Mouse (Mus musculus): Measurements from ENCODE around the gene Gm3336. TPM values are rescaled to one million over a fixed set of nuclear protein-coding genes. Genes with fewer than 3 reads are reported as not detected.

Gm3336 gene
- polyA plus RNA-seq, 1 experiment from 2014 or later, result not detected

DNA sequence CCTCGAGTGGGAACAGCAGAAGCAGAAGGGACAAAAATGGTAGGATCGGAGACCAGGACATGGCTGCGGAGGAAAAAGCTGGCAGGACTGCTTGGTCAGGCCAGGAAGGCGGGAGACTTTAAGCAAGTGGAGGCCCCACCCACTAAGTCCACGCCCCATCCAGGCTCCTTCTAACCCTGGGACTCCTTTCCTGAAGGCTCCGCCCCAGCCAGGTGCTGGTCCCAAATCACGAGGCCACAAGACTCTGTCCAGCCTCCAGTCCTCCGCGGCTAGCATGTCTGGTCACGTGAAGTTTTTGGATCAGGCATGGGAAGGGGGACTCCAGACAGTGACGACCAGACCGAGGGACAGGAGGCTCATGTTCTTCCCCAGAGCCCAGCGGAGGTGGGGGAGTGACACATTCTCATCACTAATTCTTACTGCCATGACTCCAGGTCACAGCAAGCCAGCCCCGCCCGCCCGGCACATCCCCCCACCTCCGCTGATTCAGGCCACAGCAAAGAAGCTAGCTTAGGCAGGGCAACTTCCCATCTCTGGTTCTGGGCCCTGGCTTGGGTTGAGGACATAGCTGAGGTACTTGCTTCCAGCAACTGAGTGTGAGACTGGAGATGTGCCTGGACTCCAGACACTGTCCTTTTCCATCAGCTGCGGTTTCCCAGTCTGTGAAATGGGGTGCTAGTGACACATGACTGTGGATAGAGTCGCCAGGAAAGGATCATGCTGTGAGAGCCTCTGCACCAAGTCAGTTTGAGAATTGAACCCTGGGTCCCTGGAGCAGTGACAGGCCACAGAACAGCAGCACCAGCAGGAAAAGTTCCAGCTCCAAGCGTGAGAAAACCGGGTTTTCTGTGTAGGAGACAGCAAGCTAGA lies 48.5 kb downstream of the Gm3336 start:
- no peaks in the 10 kb centered on the region for H3K9me3 ChIP-seq (ENCODE audit: control insufficient read depth, low read length)
- DNase-seq (no peak), ATAC-seq (ENCODE audit: low FRiP score, low TSS enrichment) (no peak)
- peaks cover 12% of the 10 kb centered on the region; the same call in 1 of the 2 replicates for H3K27me3 ChIP-seq (ENCODE audit: control insufficient read depth, insufficient read depth, low read length)
- peaks cover 12% of the 10 kb centered on the region; the same call in 1 of the 2 replicates for H3K4me1 ChIP-seq (ENCODE audit: control insufficient read depth, insufficient read depth, low read length)
- H3K27ac ChIP-seq (replicated peaks; ENCODE audit: low read depth, low read length), result no peak overlapping the region
- WGBS, result 8% methylated on average over 21 of the region's 21 CpGs
- H3K36me3 ChIP-seq (ENCODE audit: control insufficient read depth, insufficient read depth, low read length), result peaks cover 47% of the 10 kb centered on the region
- H3K4me2 ChIP-seq (ENCODE audit: low read length), result peak overlapping the region; percentile 45
- H3K4me3 ChIP-seq (replicated peaks; ENCODE audit: low read depth, low read length), result peak overlapping the region; percentile 18; the same call in 1 of the 2 replicates
- peak overlapping the region; percentile 36; the same call in 1 of the 2 replicates for H3K9ac ChIP-seq (replicated peaks; ENCODE audit: low read length)

DNA sequence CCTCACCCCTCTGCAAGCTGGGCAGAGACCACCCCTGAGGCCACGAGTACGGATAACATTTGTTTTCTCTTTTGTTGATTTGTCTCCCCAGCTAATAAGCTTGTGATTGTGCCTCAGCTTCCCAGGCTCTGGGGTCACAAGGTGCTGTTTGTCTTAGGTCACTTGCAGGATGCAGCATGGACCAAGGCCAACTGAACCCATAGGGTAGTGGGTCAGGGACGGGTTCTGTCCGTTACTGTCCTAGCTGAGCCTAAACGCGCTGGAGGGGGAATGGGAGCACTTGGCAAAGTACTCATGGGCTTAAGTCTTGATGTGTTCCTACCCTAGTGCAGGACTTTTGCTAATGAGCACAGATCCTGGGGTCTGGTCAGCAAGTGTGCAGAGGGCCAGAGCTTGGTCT lies 49.2 kb downstream of the Gm3336 start:
- Histone ChIP-seq H3K27ac (replicated peaks; ENCODE audit: low read depth, low read length) (no peak overlapping the region), H3K36me3 (ENCODE audit: control insufficient read depth, insufficient read depth, low read length) (peaks cover 54% of the 10 kb centered on the region), H3K4me2 (ENCODE audit: low read length) (no peak overlapping the region), H3K4me3 (replicated peaks; ENCODE audit: low read depth, low read length) (no peak overlapping the region), H3K27me3 (ENCODE audit: control insufficient read depth, insufficient read depth, low read length) (peaks cover 12% of the 10 kb centered on the region; the same call in 1 of the 2 replicates), H3K9ac (replicated peaks; ENCODE audit: low read length) (no peak overlapping the region), H3K9me3 (ENCODE audit: control insufficient read depth, low read length) (no peaks in the 10 kb centered on the region), H3K4me1 (ENCODE audit: control insufficient read depth, insufficient read depth, low read length) (peaks cover 12% of the 10 kb centered on the region; the same call in 1 of the 2 replicates)
- no peak for ATAC-seq (ENCODE audit: low FRiP score, low TSS enrichment)
- WGBS, result 87% methylated on average over 6 of the region's 6 CpGs
- no peak for DNase-seq

DNA sequence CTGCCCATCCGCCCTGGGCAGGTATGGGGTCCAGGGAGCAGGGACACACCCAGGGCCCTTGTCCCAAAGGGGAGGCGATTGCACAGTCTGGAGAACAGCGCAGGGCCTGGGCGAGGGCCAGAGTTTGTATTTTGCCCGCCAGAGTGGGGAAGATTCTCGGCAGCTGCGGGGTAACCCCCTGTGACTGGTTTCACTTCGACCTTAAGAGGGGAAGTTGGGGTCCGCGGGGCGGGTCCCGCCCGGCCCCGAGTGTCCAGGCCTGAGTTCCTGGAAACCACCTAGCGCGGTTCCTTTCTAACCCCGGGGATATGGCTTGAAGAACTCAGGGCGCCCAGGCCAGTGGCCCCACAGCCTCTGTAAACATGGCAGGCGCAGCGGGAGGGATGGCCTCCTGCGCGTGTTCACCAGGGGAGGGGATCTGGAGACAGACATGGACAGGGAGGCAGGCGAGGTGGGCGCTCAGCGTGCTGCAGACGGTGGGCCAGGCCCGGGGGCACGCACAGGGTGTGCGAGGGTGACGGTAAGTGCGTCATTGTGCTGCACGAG lies 50.0 kb downstream of the Gm3336 start:
- H3K4me3 ChIP-seq (replicated peaks; ENCODE audit: low read depth, low read length), result no peak overlapping the region
- DNase-seq, result no peak
- H3K9ac ChIP-seq (replicated peaks; ENCODE audit: low read length), result no peak overlapping the region
- H3K27me3 ChIP-seq (ENCODE audit: control insufficient read depth, insufficient read depth, low read length), result peaks cover 12% of the 10 kb centered on the region; the same call in 1 of the 2 replicates
- no peak overlapping the region for H3K4me2 ChIP-seq (ENCODE audit: low read length)
- H3K9me3 ChIP-seq (ENCODE audit: control insufficient read depth, low read length), result no peaks in the 10 kb centered on the region
- H3K4me1 ChIP-seq (ENCODE audit: control insufficient read depth, insufficient read depth, low read length), result peaks cover 12% of the 10 kb centered on the region; the same call in 1 of the 2 replicates
- ATAC-seq (ENCODE audit: low FRiP score, low TSS enrichment), result no peak
- H3K27ac ChIP-seq (replicated peaks; ENCODE audit: low read depth, low read length), result no peak overlapping the region
- H3K36me3 ChIP-seq (ENCODE audit: control insufficient read depth, insufficient read depth, low read length), result peaks cover 60% of the 10 kb centered on the region
- WGBS, result 94% methylated on average over 32 of the region's 32 CpGs

DNA sequence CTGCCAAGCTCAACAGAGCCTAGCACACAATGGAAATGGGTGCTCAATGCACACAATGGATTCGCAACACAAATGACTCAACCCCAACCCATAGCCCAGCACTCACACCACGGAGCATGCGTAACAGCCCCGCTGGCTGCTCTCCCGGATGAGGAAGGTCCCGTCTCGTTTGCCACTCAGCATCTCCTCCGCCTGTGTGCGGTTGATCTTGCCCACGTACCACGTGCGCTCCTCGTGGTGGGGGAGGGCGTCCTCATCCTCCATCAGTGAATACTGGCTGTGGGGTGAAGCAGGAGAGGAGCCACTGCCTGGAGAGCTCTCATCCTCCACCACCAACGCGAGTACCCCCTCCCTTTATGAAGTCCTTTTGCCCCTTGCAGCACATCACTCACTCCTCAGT lies 50.6 kb downstream of the Gm3336 start:
- Histone ChIP-seq H3K27ac (replicated peaks; ENCODE audit: low read depth, low read length) (no peak overlapping the region), H3K4me1 (ENCODE audit: control insufficient read depth, insufficient read depth, low read length) (peaks cover 12% of the 10 kb centered on the region; the same call in 1 of the 2 replicates), H3K9me3 (ENCODE audit: control insufficient read depth, low read length) (no peaks in the 10 kb centered on the region), H3K9ac (replicated peaks; ENCODE audit: low read length) (no peak overlapping the region), H3K4me2 (ENCODE audit: low read length) (no peak overlapping the region), H3K4me3 (replicated peaks; ENCODE audit: low read depth, low read length) (no peak overlapping the region), H3K36me3 (ENCODE audit: control insufficient read depth, insufficient read depth, low read length) (peaks cover 65% of the 10 kb centered on the region), H3K27me3 (ENCODE audit: control insufficient read depth, insufficient read depth, low read length) (peaks cover 12% of the 10 kb centered on the region; the same call in 1 of the 2 replicates)
- ATAC-seq (ENCODE audit: low FRiP score, low TSS enrichment), result peak; percentile 15; the same call in 1 of the 2 replicates
- WGBS, result 83% methylated on average over 16 of the region's 16 CpGs
- DNase-seq, result no peak

DNA sequence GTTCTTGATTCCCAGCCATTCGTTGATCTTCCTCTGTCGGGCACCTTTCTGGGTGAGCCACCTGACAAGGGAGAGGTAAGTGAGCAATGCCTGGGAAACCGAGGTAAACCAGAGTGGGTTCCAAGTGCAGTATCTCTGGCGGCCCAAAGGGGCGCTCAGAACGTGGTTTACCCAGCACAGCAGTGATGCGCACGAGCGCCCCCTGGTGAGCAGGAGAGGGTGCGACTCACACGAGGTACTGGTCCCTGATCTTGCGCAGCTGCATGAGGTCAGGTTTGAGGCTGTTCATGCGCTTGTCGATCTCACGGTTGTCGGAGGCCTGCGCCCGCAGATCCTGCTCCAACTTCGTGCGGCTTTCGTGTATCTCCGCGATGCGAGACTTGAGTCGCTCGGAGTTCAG lies 51.0 kb downstream of the Gm3336 start:
- 7% methylated on average over 26 of the region's 26 CpGs for WGBS
- Histone ChIP-seq H3K36me3 (ENCODE audit: control insufficient read depth, insufficient read depth, low read length) (peaks cover 66% of the 10 kb centered on the region), H3K27ac (replicated peaks; ENCODE audit: low read depth, low read length) (no peak overlapping the region), H3K9me3 (ENCODE audit: control insufficient read depth, low read length) (no peaks in the 10 kb centered on the region), H3K4me1 (ENCODE audit: control insufficient read depth, insufficient read depth, low read length) (peaks cover 12% of the 10 kb centered on the region; the same call in 1 of the 2 replicates), H3K4me3 (replicated peaks; ENCODE audit: low read depth, low read length) (no peak overlapping the region), H3K9ac (replicated peaks; ENCODE audit: low read length) (no peak overlapping the region), H3K4me2 (ENCODE audit: low read length) (no peak overlapping the region), H3K27me3 (ENCODE audit: control insufficient read depth, insufficient read depth, low read length) (peaks cover 12% of the 10 kb centered on the region; the same call in 1 of the 2 replicates)
- DNase-seq (peak; percentile 98), ATAC-seq (ENCODE audit: low FRiP score, low TSS enrichment) (peak; percentile 78)

DNA sequence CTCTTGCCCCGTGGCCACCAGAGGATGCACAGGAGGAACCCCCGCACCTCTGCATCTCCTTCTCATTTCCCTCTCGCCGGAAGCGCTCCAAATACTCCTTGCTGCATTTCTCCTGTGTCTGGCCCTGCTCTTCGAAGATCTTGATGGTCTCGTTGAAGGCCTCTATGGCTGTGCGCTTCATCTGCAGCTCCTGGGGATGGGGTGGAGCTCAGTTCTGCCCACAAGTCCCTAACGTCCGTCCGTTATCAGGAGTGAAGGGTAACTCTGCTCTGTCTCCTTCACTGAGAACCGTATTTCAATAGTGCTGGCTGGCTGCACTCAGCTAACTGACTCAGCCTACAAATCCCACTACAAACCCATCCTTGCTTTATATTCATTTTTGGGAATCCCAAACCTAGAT lies 51.5 kb downstream of the Gm3336 start:
- Histone ChIP-seq H3K27ac (replicated peaks; ENCODE audit: low read depth, low read length) (no peak overlapping the region), H3K9me3 (ENCODE audit: control insufficient read depth, low read length) (no peaks in the 10 kb centered on the region), H3K9ac (replicated peaks; ENCODE audit: low read length) (no peak overlapping the region), H3K4me2 (ENCODE audit: low read length) (no peak overlapping the region), H3K36me3 (ENCODE audit: control insufficient read depth, insufficient read depth, low read length) (peaks cover 71% of the 10 kb centered on the region), H3K27me3 (ENCODE audit: control insufficient read depth, insufficient read depth, low read length) (peaks cover 12% of the 10 kb centered on the region; the same call in 1 of the 2 replicates), H3K4me1 (ENCODE audit: control insufficient read depth, insufficient read depth, low read length) (peaks cover 16% of the 10 kb centered on the region), H3K4me3 (replicated peaks; ENCODE audit: low read depth, low read length) (no peak overlapping the region)
- WGBS, result 72% methylated on average over 12 of the region's 12 CpGs
- no peak for ATAC-seq (ENCODE audit: low FRiP score, low TSS enrichment)
- no peak for DNase-seq

DNA sequence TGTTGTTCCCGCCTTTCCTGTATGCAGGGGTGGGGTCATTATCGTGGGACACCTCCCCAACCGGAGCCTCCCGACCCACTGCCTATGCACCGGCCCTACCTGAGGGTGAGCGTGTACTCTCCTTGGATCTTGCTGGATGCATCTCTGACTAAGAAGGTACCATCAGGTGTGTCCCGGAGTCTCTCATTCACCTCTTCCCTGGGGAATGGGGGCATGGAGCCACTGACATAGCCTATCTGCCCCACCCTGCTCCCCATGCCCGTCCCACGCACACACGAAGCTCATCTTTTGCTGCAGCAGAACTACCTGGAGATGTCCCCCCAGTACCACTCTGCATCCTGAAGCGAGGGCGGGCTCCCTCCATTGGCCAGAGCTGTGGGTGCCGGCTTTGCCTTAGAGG lies 52.4 kb downstream of the Gm3336 start:
- Histone ChIP-seq H3K4me1 (ENCODE audit: control insufficient read depth, insufficient read depth, low read length) (peaks cover 24% of the 10 kb centered on the region), H3K27ac (replicated peaks; ENCODE audit: low read depth, low read length) (no peak overlapping the region), H3K27me3 (ENCODE audit: control insufficient read depth, insufficient read depth, low read length) (peaks cover 12% of the 10 kb centered on the region; the same call in 1 of the 2 replicates), H3K4me3 (replicated peaks; ENCODE audit: low read depth, low read length) (no peak overlapping the region), H3K36me3 (ENCODE audit: control insufficient read depth, insufficient read depth, low read length) (peaks cover 71% of the 10 kb centered on the region), H3K4me2 (ENCODE audit: low read length) (no peak overlapping the region), H3K9me3 (ENCODE audit: control insufficient read depth, low read length) (no peaks in the 10 kb centered on the region), H3K9ac (replicated peaks; ENCODE audit: low read length) (no peak overlapping the region)
- DNase-seq, result no peak
- 93% methylated on average over 13 of the region's 13 CpGs for WGBS
- ATAC-seq (ENCODE audit: low FRiP score, low TSS enrichment), result no peak

DNA sequence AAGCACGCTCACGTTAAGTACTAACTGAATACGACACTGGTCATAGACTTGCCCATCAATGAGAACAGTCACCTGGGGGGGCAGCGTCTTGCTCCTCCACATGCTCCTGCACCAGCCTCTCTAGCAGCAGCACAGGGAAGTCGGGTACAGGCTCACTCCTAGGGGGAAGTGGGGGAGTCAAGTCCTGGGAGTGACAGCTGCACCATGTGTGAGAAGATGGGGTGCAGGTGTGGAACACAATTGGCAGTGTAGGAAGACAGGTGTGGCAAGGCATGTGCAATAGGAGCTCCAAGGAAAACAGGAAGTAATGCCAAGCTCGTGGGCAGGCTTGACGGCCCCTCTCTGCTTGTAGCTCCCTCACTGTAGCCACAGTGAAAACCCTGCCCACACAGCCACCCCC lies 52.9 kb downstream of the Gm3336 start:
- Histone ChIP-seq H3K4me2 (ENCODE audit: low read length) (no peak overlapping the region), H3K36me3 (ENCODE audit: control insufficient read depth, insufficient read depth, low read length) (peaks cover 71% of the 10 kb centered on the region), H3K27ac (replicated peaks; ENCODE audit: low read depth, low read length) (no peak overlapping the region), H3K27me3 (ENCODE audit: control insufficient read depth, insufficient read depth, low read length) (peaks cover 9% of the 10 kb centered on the region; the same call in 1 of the 2 replicates), H3K4me3 (replicated peaks; ENCODE audit: low read depth, low read length) (no peak overlapping the region), H3K9ac (replicated peaks; ENCODE audit: low read length) (no peak overlapping the region), H3K4me1 (ENCODE audit: control insufficient read depth, insufficient read depth, low read length) (peaks cover 22% of the 10 kb centered on the region), H3K9me3 (ENCODE audit: control insufficient read depth, low read length) (no peaks in the 10 kb centered on the region)
- ATAC-seq (ENCODE audit: low FRiP score, low TSS enrichment) (no peak), DNase-seq (no peak)
- WGBS, result 94% methylated on average over 7 of the region's 7 CpGs
